Mouse (Mus musculus): Measurements from ENCODE around the gene Krtap16-1. TPM values are rescaled to one million over a fixed set of nuclear protein-coding genes. Genes with fewer than 3 reads are reported as not detected.

Krtap16-1 gene
- polyA plus RNA-seq, 1 experiment: not detected

DNA sequence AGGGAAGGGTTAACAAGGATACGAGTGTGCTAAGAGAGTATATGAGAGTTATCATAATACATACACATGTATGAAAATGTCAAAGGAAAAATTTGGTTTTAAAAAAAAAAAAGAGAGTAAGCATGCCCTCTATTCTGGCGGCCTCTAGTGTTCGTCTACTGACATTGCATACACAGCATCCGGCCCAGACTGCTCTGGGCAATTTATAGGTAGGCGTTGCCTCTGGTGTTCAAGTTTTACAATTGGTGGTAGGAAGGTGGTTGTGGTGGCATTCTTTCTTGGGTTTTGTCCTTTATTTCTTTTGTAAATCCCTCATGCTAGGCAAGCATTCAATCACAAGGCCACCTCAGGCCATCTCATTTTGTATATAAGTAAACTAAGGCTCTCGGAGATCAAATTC, 18.4 kb upstream of the Krtap16-1 start:
- WGBS: 19% methylated on average over 6 of the region's 6 CpGs
- Histone ChIP-seq H3K4me3 (replicated peaks; ENCODE audit: extremely low read depth, low read depth, low read length) (no peak overlapping the region), H3K4me1 (ENCODE audit: control insufficient read depth, insufficient read depth, low read length) (no peaks in the 10 kb centered on the region)
- DNase-seq: no peak
- TF ChIP-seq CTCF (IDR thresholded peaks at IDR 0.05; ENCODE audit: insufficient read depth, low read length) (peak; percentile 69), POLR2A (IDR thresholded peaks at IDR 0.05; ENCODE audit: borderline replicate concordance, extremely low read depth, low read depth, low read length) (no peak)

DNA sequence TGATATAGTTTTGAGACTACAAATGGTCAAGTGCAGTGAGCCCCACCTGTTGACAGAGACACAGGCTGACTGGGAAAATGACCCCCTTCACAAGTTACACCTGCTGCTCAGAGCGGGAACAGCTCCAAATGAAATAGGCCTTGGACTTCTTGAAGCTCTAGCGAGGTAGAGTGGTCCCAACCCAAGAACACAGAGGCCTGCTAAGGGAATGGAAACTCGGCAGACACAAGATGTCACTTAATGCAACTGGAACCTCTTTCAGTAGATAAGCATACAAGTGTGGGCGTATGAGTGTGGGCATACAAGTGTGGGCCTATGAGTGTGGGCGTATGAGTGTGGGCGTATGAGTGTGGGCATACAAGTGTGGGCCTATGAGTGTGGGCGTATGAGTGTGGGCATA, 12.7 kb upstream of the Krtap16-1 start:
- WGBS: 74% methylated on average over 7 of the region's 7 CpGs
- Histone ChIP-seq H3K4me1 (ENCODE audit: control insufficient read depth, insufficient read depth, low read length) (no peaks in the 10 kb centered on the region; the same call in 1 of the 2 replicates), H3K4me3 (replicated peaks; ENCODE audit: extremely low read depth, low read depth, low read length) (no peak overlapping the region)
- DNase-seq: no peak
- TF ChIP-seq CTCF (IDR thresholded peaks at IDR 0.05; ENCODE audit: insufficient read depth, low read length) (no peak), POLR2A (IDR thresholded peaks at IDR 0.05; ENCODE audit: borderline replicate concordance, extremely low read depth, low read depth, low read length) (no peak)

DNA sequence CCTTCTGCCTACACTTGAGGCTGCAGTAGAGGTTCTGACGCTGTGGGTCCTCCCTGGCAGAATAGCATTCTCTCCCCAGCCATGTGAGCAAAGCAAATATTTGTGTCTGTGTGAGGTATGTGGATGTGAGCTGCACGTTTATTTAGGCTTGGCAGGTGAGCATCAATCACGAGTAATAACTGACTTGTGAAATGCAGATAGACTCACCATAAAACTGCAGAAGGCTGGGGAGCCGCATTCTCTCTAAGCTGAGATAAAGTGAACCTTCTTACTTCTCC, 7.9 kb upstream of the Krtap16-1 start:
- DNase-seq: no peak
- no peak for TF ChIP-seq POLR2A (IDR thresholded peaks at IDR 0.05; ENCODE audit: borderline replicate concordance, extremely low read depth, low read depth, low read length)
- no peak for TF ChIP-seq CTCF (IDR thresholded peaks at IDR 0.05; ENCODE audit: insufficient read depth, low read length)
- WGBS: 32% methylated on average over 4 of the region's 4 CpGs
- no peaks in the 10 kb centered on the region; the same call in 1 of the 2 replicates for H3K4me1 ChIP-seq (ENCODE audit: control insufficient read depth, insufficient read depth, low read length)
- H3K4me3 ChIP-seq (replicated peaks; ENCODE audit: extremely low read depth, low read depth, low read length): no peak overlapping the region

DNA sequence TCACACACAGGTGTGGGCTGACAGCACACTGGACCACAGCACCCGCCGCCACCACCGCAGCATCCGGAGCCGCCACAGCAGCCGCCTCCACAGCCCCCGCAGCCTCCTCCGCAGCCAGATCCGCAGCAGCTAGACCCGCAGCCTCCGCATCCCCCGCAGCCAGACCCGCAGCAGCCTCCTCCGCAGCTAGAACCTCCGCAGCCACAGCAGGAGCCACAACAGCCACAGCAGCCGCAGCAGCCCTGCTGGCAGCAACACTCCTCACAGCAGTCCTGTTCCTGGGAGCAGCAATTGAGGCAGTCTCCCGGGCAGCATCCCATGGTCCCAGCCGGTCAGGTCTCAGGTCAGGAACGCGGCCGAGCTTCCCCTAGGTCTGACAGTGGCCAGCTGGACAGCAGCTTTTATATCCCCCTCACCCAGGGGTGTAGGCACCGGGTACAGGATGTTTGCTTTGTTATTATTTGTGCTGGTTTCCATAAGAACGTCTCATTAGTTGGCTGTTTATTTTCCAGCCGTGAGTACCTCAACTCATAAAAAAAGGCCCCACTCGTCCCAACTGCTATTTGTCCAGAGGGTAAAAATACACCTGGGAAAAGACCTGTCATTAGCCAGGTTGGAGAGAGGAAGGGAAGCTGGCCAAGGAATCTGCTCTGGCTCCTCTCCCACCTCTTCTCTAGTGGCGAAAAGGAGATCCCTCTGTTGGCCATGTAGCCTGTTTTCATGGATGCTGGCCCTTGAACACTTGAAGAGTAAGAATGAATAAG, 7.4 kb upstream of the Krtap16-1 start, which contains the start of gene Krtap17-1:
Gene Krtap17-1 (minus strand): TSS at position 375 of the 764 bp plus-strand sequence.
- peak; percentile 19 for DNase-seq
- H3K4me1 ChIP-seq (ENCODE audit: control insufficient read depth, insufficient read depth, low read length): no peaks in the 10 kb centered on the region; the same call in 1 of the 2 replicates
- no peak within 1 kb of the TSS for H3K4me3 ChIP-seq (replicated peaks; ENCODE audit: extremely low read depth, low read depth, low read length)
- WGBS: 18% methylated on average over 26 of the region's 26 CpGs
- TF ChIP-seq CTCF (IDR thresholded peaks at IDR 0.05; ENCODE audit: insufficient read depth, low read length) (no peak), POLR2A (IDR thresholded peaks at IDR 0.05; ENCODE audit: borderline replicate concordance, extremely low read depth, low read depth, low read length) (no peak)

DNA sequence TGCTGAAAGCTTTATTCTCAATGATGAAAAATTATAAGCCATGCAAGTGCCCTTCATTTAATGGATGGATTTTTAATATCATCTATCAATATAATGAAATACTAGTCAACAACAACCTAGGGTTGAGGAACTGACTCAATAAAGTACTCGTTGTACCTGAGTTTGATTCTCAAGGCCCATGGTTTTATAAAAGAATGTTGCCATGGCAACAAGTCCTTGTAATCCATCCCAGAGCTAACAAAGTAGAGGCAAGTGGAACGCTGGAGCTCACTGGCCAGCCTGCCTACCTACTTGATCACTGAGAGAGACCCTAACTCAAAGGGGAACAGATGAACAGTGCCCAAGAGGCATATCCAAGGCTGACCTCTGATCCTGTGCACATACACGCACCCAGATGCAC, 4.2 kb upstream of the Krtap16-1 start:
- no peaks in the 10 kb centered on the region; the same call in 1 of the 2 replicates for H3K4me1 ChIP-seq (ENCODE audit: control insufficient read depth, insufficient read depth, low read length)
- no peak for TF ChIP-seq POLR2A (IDR thresholded peaks at IDR 0.05; ENCODE audit: borderline replicate concordance, extremely low read depth, low read depth, low read length)
- TF ChIP-seq CTCF (IDR thresholded peaks at IDR 0.05; ENCODE audit: insufficient read depth, low read length): no peak
- no peak overlapping the region for H3K4me3 ChIP-seq (replicated peaks; ENCODE audit: extremely low read depth, low read depth, low read length)
- 73% methylated on average over 3 of the region's 3 CpGs for WGBS
- no peak for DNase-seq

DNA sequence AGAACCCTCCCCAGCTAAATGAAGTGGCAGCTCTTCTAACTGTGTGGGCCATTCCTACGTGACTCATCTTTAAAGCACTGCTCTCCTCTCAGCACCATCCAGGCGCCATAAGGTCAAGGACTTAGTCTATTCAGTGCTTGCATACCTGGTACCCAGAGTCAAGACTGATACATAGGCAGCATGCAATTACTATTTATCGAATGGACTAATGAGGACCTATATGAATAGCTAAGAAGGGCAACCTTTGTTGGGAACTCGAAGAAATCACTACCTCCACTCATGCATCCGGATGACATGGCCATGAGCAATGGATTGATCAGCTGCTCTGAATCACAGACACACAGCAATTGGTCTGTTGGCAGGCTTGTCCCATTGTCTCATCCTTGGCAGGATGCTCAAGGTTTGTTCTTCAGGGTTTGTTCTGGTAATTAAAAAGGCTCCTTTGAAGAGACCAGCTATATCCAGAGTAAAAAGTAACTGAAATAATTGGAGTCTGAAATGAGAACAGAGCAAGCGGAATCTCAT, 3.5 kb upstream of the Krtap16-1 start:
- Histone ChIP-seq H3K4me1 (ENCODE audit: control insufficient read depth, insufficient read depth, low read length) (no peaks in the 10 kb centered on the region; the same call in 1 of the 2 replicates), H3K4me3 (replicated peaks; ENCODE audit: extremely low read depth, low read depth, low read length) (no peak overlapping the region)
- 74% methylated on average over 6 of the region's 6 CpGs for WGBS
- no peak for DNase-seq
- TF ChIP-seq CTCF (IDR thresholded peaks at IDR 0.05; ENCODE audit: insufficient read depth, low read length) (no peak), POLR2A (IDR thresholded peaks at IDR 0.05; ENCODE audit: borderline replicate concordance, extremely low read depth, low read depth, low read length) (no peak)

DNA sequence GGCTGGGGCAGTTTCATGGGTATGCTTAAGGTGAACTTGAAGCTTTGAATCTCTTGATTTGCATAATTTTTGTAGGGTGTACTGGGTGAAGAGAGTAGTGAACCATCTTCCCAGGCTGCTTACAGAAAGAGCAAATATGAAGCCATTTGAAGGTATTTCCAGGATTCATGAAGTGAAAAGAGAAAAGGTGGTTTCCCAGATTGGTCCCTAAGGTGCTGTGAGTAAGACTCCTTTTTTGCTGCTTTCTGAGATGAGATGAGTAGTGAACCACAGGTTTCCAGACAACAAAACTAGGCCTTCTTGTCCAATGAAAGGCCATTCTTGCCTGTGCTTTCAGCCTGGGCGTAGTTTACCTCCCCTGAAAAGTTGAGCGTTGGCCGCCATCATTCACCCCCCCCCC, 2.1 kb upstream of the Krtap16-1 start:
- TF ChIP-seq CTCF (IDR thresholded peaks at IDR 0.05; ENCODE audit: insufficient read depth, low read length): no peak
- TF ChIP-seq POLR2A (IDR thresholded peaks at IDR 0.05; ENCODE audit: borderline replicate concordance, extremely low read depth, low read depth, low read length): no peak
- 87% methylated on average over 3 of the region's 3 CpGs for WGBS
- Histone ChIP-seq H3K4me1 (ENCODE audit: control insufficient read depth, insufficient read depth, low read length) (no peaks in the 10 kb centered on the region), H3K4me3 (replicated peaks; ENCODE audit: extremely low read depth, low read depth, low read length) (no peak overlapping the region)
- DNase-seq: no peak

DNA sequence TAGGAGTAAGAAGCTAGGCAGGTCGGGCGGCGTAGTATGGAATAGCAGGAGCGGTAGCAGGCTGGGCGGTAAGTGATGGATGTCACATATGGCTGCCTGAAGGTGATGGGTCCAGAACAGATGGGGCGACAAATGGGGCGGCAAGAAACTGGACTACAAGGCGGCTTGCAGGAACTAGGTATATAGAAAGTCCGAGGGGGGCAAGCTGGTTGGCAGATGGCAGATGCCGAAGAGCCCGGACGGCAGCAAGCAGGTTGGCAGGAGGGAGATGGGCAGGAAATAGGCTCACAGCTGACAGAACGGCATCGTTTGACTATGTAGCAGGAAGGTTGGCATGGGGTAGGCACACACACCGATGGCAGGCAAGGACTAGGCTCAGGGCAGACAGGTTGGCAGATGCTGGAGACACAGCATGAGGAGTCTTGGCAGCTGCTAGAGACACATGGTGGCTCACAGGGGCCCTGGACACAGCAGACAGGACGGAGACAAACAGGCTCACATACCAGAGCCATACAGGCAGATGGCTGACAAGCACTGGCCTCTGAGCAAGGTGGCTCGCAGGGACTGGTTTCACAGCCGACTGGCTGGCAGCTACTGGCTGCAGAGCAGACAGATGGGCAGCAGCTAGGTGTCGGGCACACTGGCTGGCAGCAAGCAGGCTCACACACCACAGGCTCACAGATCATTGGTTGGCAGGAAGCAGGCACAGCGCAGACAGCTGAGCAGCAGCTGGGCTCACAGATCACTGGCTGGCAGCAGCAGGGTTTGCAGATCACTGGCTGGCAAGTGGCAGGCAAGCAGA, 905 bp downstream of the Krtap16-1 start:
- no peak for TF ChIP-seq CTCF (IDR thresholded peaks at IDR 0.05; ENCODE audit: insufficient read depth, low read length)
- TF ChIP-seq POLR2A (IDR thresholded peaks at IDR 0.05; ENCODE audit: borderline replicate concordance, extremely low read depth, low read depth, low read length): no peak
- H3K4me1 ChIP-seq (ENCODE audit: control insufficient read depth, insufficient read depth, low read length): no peaks in the 10 kb centered on the region
- 68% methylated on average over 20 of the region's 20 CpGs for WGBS
- no peak overlapping the region for H3K4me3 ChIP-seq (replicated peaks; ENCODE audit: extremely low read depth, low read depth, low read length)
- no peak for DNase-seq

DNA sequence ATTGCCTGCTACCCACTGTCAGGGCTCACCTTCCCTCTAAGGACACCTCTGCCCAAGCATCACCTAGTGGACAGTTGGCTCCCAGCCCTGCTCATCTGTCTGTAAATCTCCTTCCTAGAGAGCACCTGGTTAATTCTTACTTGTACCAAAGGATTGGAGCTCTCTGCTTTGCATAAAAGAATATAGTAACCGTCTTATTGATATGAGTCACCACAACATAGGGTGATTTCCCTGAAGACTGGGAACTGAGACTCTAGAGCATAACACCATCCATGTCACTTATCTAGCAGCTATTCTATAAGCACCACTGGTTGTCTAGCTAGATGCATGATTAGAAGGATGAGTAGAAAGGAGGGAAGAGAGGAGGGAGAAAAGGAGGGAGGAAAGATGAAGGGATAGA, 3.0 kb downstream of the Krtap16-1 start:
- TF ChIP-seq CTCF (IDR thresholded peaks at IDR 0.05; ENCODE audit: insufficient read depth, low read length): no peak
- TF ChIP-seq POLR2A (IDR thresholded peaks at IDR 0.05; ENCODE audit: borderline replicate concordance, extremely low read depth, low read depth, low read length): no peak
- Histone ChIP-seq H3K4me1 (ENCODE audit: control insufficient read depth, insufficient read depth, low read length) (no peaks in the 10 kb centered on the region), H3K4me3 (replicated peaks; ENCODE audit: extremely low read depth, low read depth, low read length) (no peak overlapping the region)
- WGBS: 87% methylated on average over 1 of the region's 1 CpGs
- no peak for DNase-seq

Measured in lung, adult 2 months (tissue).